Mouse (Mus musculus) hindbrain, embryonic 14.5 days (tissue): ENCODE measurements around the gene Rsl24d1. TPM values are rescaled to one million over a fixed set of nuclear protein-coding genes. Genes with fewer than 3 reads are reported as not detected.
"Not testable (repeated sequence)": the region's sequence is repeated elsewhere in the genome, so short reads cannot be mapped to it uniquely, and the experiment has no call there.

Experiments
- ATAC-seq: fragments of 200-750 bp; cut with Nextera tagmentation; 2 replicates; pipeline ENCODE4 v1.8.0; 2017; ENCODE audit warnings: moderate number of reproducible peaks, mild to moderate bottlenecking, moderate TSS enrichment, moderate library complexity; ENCODE audit not compliant: low FRiP score
- DNase-seq: peaks from one replicate; pipeline ENCODE4 v3.0.0-alpha.2; 2015; ENCODE audit warnings: low spot score
- H3K27ac ChIP-seq: fragments of 300-500 bp; sonication (generic); 2 replicates; pipeline ENCODE4 v1.5.1; 2014; ENCODE audit warnings: mild to moderate bottlenecking, moderate library complexity
- H3K27me3 ChIP-seq: fragments of 300-500 bp; sonication (generic); 2 replicates; pipeline ENCODE4 v1.6.1; 2014; ENCODE audit warnings: mild to moderate bottlenecking, low read length, mixed read lengths; ENCODE audit not compliant: control insufficient read depth, insufficient read depth
- H3K36me3 ChIP-seq: fragments of 300-500 bp; sonication (generic); replicated peaks from 2 replicates; pipeline ENCODE4 v1.6.1; 2014; ENCODE audit not compliant: control insufficient read depth, insufficient read depth
- H3K4me1 ChIP-seq: fragments of 300-500 bp; sonication (generic); replicated peaks from 2 replicates; pipeline ENCODE4 v1.6.1; 2014; ENCODE audit warnings: antibody characterized with exemption, low read length, mixed read lengths; ENCODE audit not compliant: control insufficient read depth, insufficient read depth
- H3K4me2 ChIP-seq: fragments of 300-500 bp; sonication (generic); replicated peaks from 2 replicates; pipeline ENCODE4 v1.6.1; 2014; ENCODE audit warnings: mild to moderate bottlenecking, moderate library complexity
- H3K4me3 ChIP-seq: fragments of 300-500 bp; sonication (generic); replicated peaks from 2 replicates; pipeline ENCODE4 v1.5.1; 2014; ENCODE audit warnings: mild to moderate bottlenecking, low read length
- H3K9ac ChIP-seq: fragments of 300-500 bp; sonication (generic); 2 replicates; pipeline ENCODE4 v1.6.1; 2014
- H3K9me3 ChIP-seq: fragments of 300-500 bp; sonication (generic); 2 replicates; pipeline ENCODE4 v1.6.1; 2016; ENCODE audit warnings: low read length; ENCODE audit not compliant: control insufficient read depth
- WGBS: fragments of 180-500 bp; shearing (Covaris S2); extraction: QIAGEN DNeasy Blood & Tissue Kit; methylation state at CpG from one replicate; pipeline ENCODE4 v1.1.7; 2014; 5-methylcytosine and 5-hydroxymethylcytosine counted together
- polyA plus RNA-seq: library from polyadenylated mRNA; unstranded; fragments of >200 nt; fragmentation: Nextera tagmentation; extraction: Ambion mirVana; gene quantifications from 2 replicates; pipeline ENCODE4 v1.2.1, GENCODE M21; 2014

Rsl24d1 gene
- polyA plus RNA-seq, 1 experiment from 2014 or later: 108 TPM

- not testable (repeated sequence) for H3K27me3 ChIP-seq, H3K27ac ChIP-seq, H3K4me2 ChIP-seq, H3K9me3 ChIP-seq, DNase-seq, ATAC-seq, H3K4me1 ChIP-seq, H3K4me3 ChIP-seq, H3K9ac ChIP-seq
- H3K36me3 ChIP-seq: peaks cover 54% of the 10 kb centered on the region
- WGBS: 90% methylated on average over 5 of the region's 6 CpGs
These were observed 3.5 kb downstream of the Rsl24d1 start for GRCm38 (mm10) chr9:73116704-73117103.

- no peak for DNase-seq
- no peak for ATAC-seq
These were observed 4.8 kb downstream of the Rsl24d1 start for GRCm38 (mm10) chr9:73118012-73118411.

GRCm38 (mm10) chr9:73121735-73122134, 8.5 kb downstream of the Rsl24d1 start:
- H3K36me3 ChIP-seq: peaks cover 85% of the 10 kb centered on the region
- H3K9ac ChIP-seq: no peak overlapping the region
- ATAC-seq: no peak
- H3K4me2 ChIP-seq: no peak overlapping the region
- H3K4me3 ChIP-seq: no peak overlapping the region
- 80% methylated on average over 8 of the region's 8 CpGs for WGBS
- no peaks in the 10 kb centered on the region for H3K9me3 ChIP-seq
- DNase-seq: peak; percentile 38
- no peak overlapping the region for H3K27ac ChIP-seq
- no peaks in the 10 kb centered on the region for H3K4me1 ChIP-seq
- H3K27me3 ChIP-seq: no peaks in the 10 kb centered on the region

More at GRCm38 (mm10) chr9:73118012-73118411, 4.8 kb downstream of the Rsl24d1 start:
- Histone ChIP-seq H3K4me1 (peaks cover 7% of the 10 kb centered on the region; the same call in 1 of the 2 replicates), H3K27me3 (no peaks in the 10 kb centered on the region), H3K9me3 (no peaks in the 10 kb centered on the region), H3K27ac (no peak overlapping the region), H3K4me2 (no peak overlapping the region), H3K4me3 (no peak overlapping the region), H3K9ac (no peak overlapping the region), H3K36me3 (peaks cover 65% of the 10 kb centered on the region)
- WGBS: 90% methylated on average over 4 of the region's 4 CpGs

- no peak overlapping the region for H3K4me3 ChIP-seq
- DNase-seq (no peak), ATAC-seq (no peak)
- 95% methylated on average over 8 of the region's 8 CpGs for WGBS
- H3K27ac ChIP-seq: no peak overlapping the region
- no peaks in the 10 kb centered on the region for H3K4me1 ChIP-seq
- no peaks in the 10 kb centered on the region for H3K27me3 ChIP-seq
- no peak overlapping the region for H3K4me2 ChIP-seq
- H3K9ac ChIP-seq: no peak overlapping the region
- H3K36me3 ChIP-seq: peaks cover 96% of the 10 kb centered on the region
- no peaks in the 10 kb centered on the region for H3K9me3 ChIP-seq
These were observed 11.9 kb downstream of the Rsl24d1 start for GRCm38 (mm10) chr9:73125043-73125570.

GRCm38 (mm10) chr9:73127457-73127856, 14.2 kb downstream of the Rsl24d1 start:
- Histone ChIP-seq H3K4me2 (no peak overlapping the region), H3K9me3 (no peaks in the 10 kb centered on the region), H3K4me3 (no peak overlapping the region), H3K27me3 (no peaks in the 10 kb centered on the region), H3K4me1 (no peaks in the 10 kb centered on the region), H3K36me3 (peaks cover 74% of the 10 kb centered on the region), H3K27ac (no peak overlapping the region), H3K9ac (no peak overlapping the region)
- 98% methylated on average over 2 of the region's 2 CpGs for whole genome bisulfite sequencing
- no peak for ATAC-seq
- DNase-seq: no peak

GRCm38 (mm10) chr9:73129875-73130274, 16.6 kb downstream of the Rsl24d1 start:
- no peaks in the 10 kb centered on the region for H3K9me3 ChIP-seq
- H3K9ac ChIP-seq: no peak overlapping the region
- DNase-seq: no peak
- H3K27ac ChIP-seq: no peak overlapping the region
- H3K27me3 ChIP-seq: no peaks in the 10 kb centered on the region
- H3K36me3 ChIP-seq: peaks cover 50% of the 10 kb centered on the region
- H3K4me2 ChIP-seq: no peak overlapping the region
- no peak for ATAC-seq
- H3K4me3 ChIP-seq: no peak overlapping the region
- WGBS: 78% methylated on average over 8 of the region's 8 CpGs
- no peaks in the 10 kb centered on the region for H3K4me1 ChIP-seq

- no peak overlapping the region for H3K4me3 ChIP-seq
- H3K36me3 ChIP-seq: peaks cover 44% of the 10 kb centered on the region
- H3K4me1 ChIP-seq: no peaks in the 10 kb centered on the region
- 92% methylated on average over 4 of the region's 4 CpGs for WGBS
- DNase-seq (no peak), ATAC-seq (no peak)
- H3K4me2 ChIP-seq: no peak overlapping the region
- no peaks in the 10 kb centered on the region for H3K9me3 ChIP-seq
- H3K9ac ChIP-seq: no peak overlapping the region
- H3K27me3 ChIP-seq: no peaks in the 10 kb centered on the region
- H3K27ac ChIP-seq: no peak overlapping the region
These were observed 17.3 kb downstream of the Rsl24d1 start for GRCm38 (mm10) chr9:73130529-73130928.

GRCm38 (mm10) chr9:73137341-73137886, 24.2 kb downstream of the Rsl24d1 start:
- H3K4me1 ChIP-seq: no peaks in the 10 kb centered on the region
- H3K36me3 ChIP-seq: no peaks in the 10 kb centered on the region
- WGBS: 78% methylated on average over 11 of the region's 11 CpGs
- H3K4me3 ChIP-seq: no peak overlapping the region
- no peaks in the 10 kb centered on the region for H3K9me3 ChIP-seq
- no peak overlapping the region for H3K27ac ChIP-seq
- no peak overlapping the region for H3K4me2 ChIP-seq
- H3K27me3 ChIP-seq: no peaks in the 10 kb centered on the region
- DNase-seq (no peak), ATAC-seq (no peak)
- no peak overlapping the region for H3K9ac ChIP-seq

- Histone ChIP-seq H3K27ac (no peak overlapping the region), H3K4me3 (no peak overlapping the region), H3K9me3 (no peaks in the 10 kb centered on the region), H3K27me3 (no peaks in the 10 kb centered on the region), H3K4me1 (no peaks in the 10 kb centered on the region), H3K4me2 (no peak overlapping the region), H3K9ac (no peak overlapping the region), H3K36me3 (no peaks in the 10 kb centered on the region)
- WGBS: 65% methylated on average over 9 of the region's 9 CpGs
- no peak for ATAC-seq
- DNase-seq: peak; percentile 41
These were observed 41.1 kb downstream of the Rsl24d1 start for GRCm38 (mm10) chr9:73154347-73154746.

GRCm38 (mm10) chr9:73157968-73158367, 44.7 kb downstream of the Rsl24d1 start:
- ATAC-seq (no peak), DNase-seq (no peak)
- H3K9me3 ChIP-seq: no peaks in the 10 kb centered on the region
- H3K27ac ChIP-seq: no peak overlapping the region
- WGBS: 82% methylated on average over 4 of the region's 4 CpGs
- no peak overlapping the region for H3K4me3 ChIP-seq
- no peaks in the 10 kb centered on the region for H3K4me1 ChIP-seq
- no peak overlapping the region for H3K9ac ChIP-seq
- no peak overlapping the region for H3K4me2 ChIP-seq
- H3K36me3 ChIP-seq: no peaks in the 10 kb centered on the region
- no peaks in the 10 kb centered on the region for H3K27me3 ChIP-seq
